Mouse (Mus musculus): Measurements from ENCODE around the gene Lgmn. TPM values are rescaled to one million over a fixed set of nuclear protein-coding genes. Genes with fewer than 3 reads are reported as not detected.

Gene Lgmn
- polyA plus RNA-seq, 1 experiment from 2014 or later, result 108 TPM

GRCm38 (mm10) chr12:102372322-102372721 is 67.3 kb downstream of the Lgmn start:
- Histone ChIP-seq H3K27ac (ENCODE audit: low read depth, low read length) (no peak overlapping the region), H3K9ac (ENCODE audit: low read depth, low read length) (no peak overlapping the region), H3K4me1 (ENCODE audit: control insufficient read depth, insufficient read depth, low read length) (peaks cover 16% of the 10 kb centered on the region), H3K4me3 (ENCODE audit: low read depth, low read length) (no peak overlapping the region), H3K9me3 (replicated peaks; ENCODE audit: control insufficient read depth, low read length) (no peaks in the 10 kb centered on the region), H3K4me2 (no peak overlapping the region), H3K27me3 (ENCODE audit: control insufficient read depth, insufficient read depth, low read length) (no peaks in the 10 kb centered on the region), H3K36me3 (ENCODE audit: control insufficient read depth, insufficient read depth, low read length) (0 out of 2 replicates have a peak, but pooled peaks cover 2% of the 10 kb centered on the region)
- no peak for ATAC-seq (replicated peaks; ENCODE audit: insufficient number of reproducible peaks, low FRiP score, low TSS enrichment)
- WGBS (ENCODE audit: insufficient replicate concordance), result 73% methylated on average over 3 of the region's 3 CpGs

- Histone ChIP-seq H3K36me3 (ENCODE audit: control insufficient read depth, insufficient read depth, low read length) (0 out of 2 replicates have a peak, but pooled peaks cover 2% of the 10 kb centered on the region), H3K4me2 (no peak overlapping the region), H3K27ac (ENCODE audit: low read depth, low read length) (no peak overlapping the region), H3K9me3 (replicated peaks; ENCODE audit: control insufficient read depth, low read length) (no peaks in the 10 kb centered on the region), H3K27me3 (ENCODE audit: control insufficient read depth, insufficient read depth, low read length) (no peaks in the 10 kb centered on the region), H3K4me3 (ENCODE audit: low read depth, low read length) (no peak overlapping the region), H3K4me1 (ENCODE audit: control insufficient read depth, insufficient read depth, low read length) (peaks cover 16% of the 10 kb centered on the region), H3K9ac (ENCODE audit: low read depth, low read length) (no peak overlapping the region)
- ATAC-seq (replicated peaks; ENCODE audit: insufficient number of reproducible peaks, low FRiP score, low TSS enrichment), result no peak
- WGBS (ENCODE audit: insufficient replicate concordance), result 76% methylated on average over 4 of the region's 4 CpGs
Measured at GRCm38 (mm10) chr12:102370931-102371500, 68.6 kb downstream of the Lgmn start.

DNA sequence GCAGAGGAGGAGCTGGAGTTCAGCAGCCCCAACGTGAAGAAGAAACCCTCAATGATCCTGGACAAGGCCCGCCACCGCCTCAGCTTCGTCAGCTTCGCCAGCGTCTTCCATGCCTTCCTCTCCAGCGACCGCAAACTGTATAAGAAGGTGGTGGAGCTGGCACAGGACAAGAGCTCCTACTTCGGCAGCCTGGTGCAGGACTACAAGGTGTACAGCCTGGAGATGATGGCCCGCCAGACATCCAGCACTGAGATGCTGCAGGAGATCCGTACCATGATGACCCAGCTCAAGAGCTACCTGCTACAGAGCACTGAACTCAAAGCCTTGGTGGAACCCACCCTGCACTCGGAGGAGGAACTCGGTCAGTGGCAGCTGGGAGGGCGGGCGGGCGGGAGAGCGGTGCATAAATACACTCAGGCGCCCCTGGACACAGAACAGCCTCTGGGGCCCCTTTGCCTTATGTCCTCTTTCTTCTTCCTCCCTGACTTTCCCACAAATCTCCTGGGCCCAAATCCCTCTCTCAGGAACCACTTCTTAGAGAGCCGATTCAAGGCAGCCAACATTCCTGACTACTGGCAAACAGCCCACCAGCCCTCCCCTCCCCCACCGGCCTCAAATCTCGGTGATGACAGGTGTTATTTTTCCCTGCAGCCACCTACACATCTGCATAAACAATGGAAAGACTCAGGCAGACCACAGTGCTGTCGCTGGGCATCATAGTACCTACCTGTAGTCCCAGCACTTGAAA is 70.0 kb downstream of the Lgmn start:
- no peak for ATAC-seq (replicated peaks; ENCODE audit: insufficient number of reproducible peaks, low FRiP score, low TSS enrichment)
- Histone ChIP-seq H3K4me2 (no peak overlapping the region), H3K36me3 (ENCODE audit: control insufficient read depth, insufficient read depth, low read length) (0 out of 2 replicates have a peak, but pooled peaks cover 2% of the 10 kb centered on the region), H3K4me1 (ENCODE audit: control insufficient read depth, insufficient read depth, low read length) (peaks cover 16% of the 10 kb centered on the region), H3K9me3 (replicated peaks; ENCODE audit: control insufficient read depth, low read length) (no peaks in the 10 kb centered on the region), H3K9ac (ENCODE audit: low read depth, low read length) (0 out of 2 replicates have a peak overlapping the region, but pooled peaks have one; percentile 16), H3K4me3 (ENCODE audit: low read depth, low read length) (no peak overlapping the region), H3K27ac (ENCODE audit: low read depth, low read length) (no peak overlapping the region), H3K27me3 (ENCODE audit: control insufficient read depth, insufficient read depth, low read length) (no peaks in the 10 kb centered on the region)
- 68% methylated on average over 22 of the region's 22 CpGs for WGBS (ENCODE audit: insufficient replicate concordance)

GRCm38 (mm10) chr12:102368556-102368955 is 71.1 kb downstream of the Lgmn start:
- WGBS (ENCODE audit: insufficient replicate concordance), result 82% methylated on average over 14 of the region's 14 CpGs
- no peak for ATAC-seq (replicated peaks; ENCODE audit: insufficient number of reproducible peaks, low FRiP score, low TSS enrichment)

GRCm38 (mm10) chr12:102368066-102368465 is 71.5 kb downstream of the Lgmn start:
- 77% methylated on average over 7 of the region's 7 CpGs for WGBS (ENCODE audit: insufficient replicate concordance)
- Histone ChIP-seq H3K36me3 (ENCODE audit: control insufficient read depth, insufficient read depth, low read length) (no peaks in the 10 kb centered on the region), H3K9ac (ENCODE audit: low read depth, low read length) (no peak overlapping the region)

More at GRCm38 (mm10) chr12:102368556-102368955, 71.1 kb downstream of the Lgmn start:
- Histone ChIP-seq H3K4me3 (ENCODE audit: low read depth, low read length) (no peak overlapping the region), H3K9ac (ENCODE audit: low read depth, low read length) (no peak overlapping the region), H3K27me3 (ENCODE audit: control insufficient read depth, insufficient read depth, low read length) (no peaks in the 10 kb centered on the region), H3K4me1 (ENCODE audit: control insufficient read depth, insufficient read depth, low read length) (peaks cover 16% of the 10 kb centered on the region), H3K9me3 (replicated peaks; ENCODE audit: control insufficient read depth, low read length) (no peaks in the 10 kb centered on the region), H3K4me2 (no peak overlapping the region), H3K27ac (ENCODE audit: low read depth, low read length) (no peak overlapping the region), H3K36me3 (ENCODE audit: control insufficient read depth, insufficient read depth, low read length) (no peaks in the 10 kb centered on the region)

DNA sequence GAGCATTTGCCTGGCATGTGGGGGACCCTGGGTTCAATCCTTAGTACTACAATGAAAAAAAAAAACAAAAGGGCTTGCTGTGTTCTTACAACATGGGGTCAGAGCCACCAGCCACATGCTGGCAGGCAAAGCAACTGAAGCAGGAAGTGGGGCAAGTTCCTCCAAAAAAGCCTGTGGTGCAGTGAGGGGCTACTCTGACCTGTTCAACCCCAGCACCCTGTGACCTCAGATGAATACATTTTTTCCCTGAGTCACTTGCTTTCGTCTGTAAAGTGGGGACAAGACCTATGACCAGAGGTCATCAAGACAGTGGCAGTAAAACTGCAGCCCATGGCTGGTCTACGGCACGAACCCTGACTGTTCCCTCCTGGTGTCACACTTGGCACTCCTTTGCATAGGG is 72.5 kb downstream of the Lgmn start:
- H3K4me2 ChIP-seq, result no peak overlapping the region
- H3K27ac ChIP-seq (ENCODE audit: low read depth, low read length), result no peak overlapping the region
- H3K27me3 ChIP-seq (ENCODE audit: control insufficient read depth, insufficient read depth, low read length), result no peaks in the 10 kb centered on the region
- 71% methylated on average over 3 of the region's 3 CpGs for WGBS (ENCODE audit: insufficient replicate concordance)
- no peaks in the 10 kb centered on the region for H3K36me3 ChIP-seq (ENCODE audit: control insufficient read depth, insufficient read depth, low read length)
- H3K9ac ChIP-seq (ENCODE audit: low read depth, low read length), result no peak overlapping the region
- H3K4me1 ChIP-seq (ENCODE audit: control insufficient read depth, insufficient read depth, low read length), result peaks cover 16% of the 10 kb centered on the region
- H3K9me3 ChIP-seq (replicated peaks; ENCODE audit: control insufficient read depth, low read length), result no peaks in the 10 kb centered on the region
- ATAC-seq (replicated peaks; ENCODE audit: insufficient number of reproducible peaks, low FRiP score, low TSS enrichment), result no peak
- H3K4me3 ChIP-seq (ENCODE audit: low read depth, low read length), result no peak overlapping the region

More at GRCm38 (mm10) chr12:102368066-102368465, 71.5 kb downstream of the Lgmn start:
- Histone ChIP-seq H3K4me1 (ENCODE audit: control insufficient read depth, insufficient read depth, low read length) (peaks cover 16% of the 10 kb centered on the region), H3K4me2 (no peak overlapping the region), H3K9me3 (replicated peaks; ENCODE audit: control insufficient read depth, low read length) (no peaks in the 10 kb centered on the region), H3K27ac (ENCODE audit: low read depth, low read length) (no peak overlapping the region), H3K4me3 (ENCODE audit: low read depth, low read length) (no peak overlapping the region), H3K27me3 (ENCODE audit: control insufficient read depth, insufficient read depth, low read length) (no peaks in the 10 kb centered on the region)
- no peak for ATAC-seq (replicated peaks; ENCODE audit: insufficient number of reproducible peaks, low FRiP score, low TSS enrichment)

GRCm38 (mm10) chr12:102366126-102366816 is 73.3 kb downstream of the Lgmn start:
- no peaks in the 10 kb centered on the region for H3K36me3 ChIP-seq (ENCODE audit: control insufficient read depth, insufficient read depth, low read length)
- no peaks in the 10 kb centered on the region for H3K9me3 ChIP-seq (replicated peaks; ENCODE audit: control insufficient read depth, low read length)
- no peaks in the 10 kb centered on the region for H3K27me3 ChIP-seq (ENCODE audit: control insufficient read depth, insufficient read depth, low read length)
- H3K4me1 ChIP-seq (ENCODE audit: control insufficient read depth, insufficient read depth, low read length), result peaks cover 16% of the 10 kb centered on the region
- no peak overlapping the region for H3K4me3 ChIP-seq (ENCODE audit: low read depth, low read length)
- H3K9ac ChIP-seq (ENCODE audit: low read depth, low read length), result no peak overlapping the region
- WGBS (ENCODE audit: insufficient replicate concordance), result 86% methylated on average over 9 of the region's 9 CpGs
- no peak overlapping the region for H3K4me2 ChIP-seq
- no peak for ATAC-seq (replicated peaks; ENCODE audit: insufficient number of reproducible peaks, low FRiP score, low TSS enrichment)
- H3K27ac ChIP-seq (ENCODE audit: low read depth, low read length), result no peak overlapping the region

DNA sequence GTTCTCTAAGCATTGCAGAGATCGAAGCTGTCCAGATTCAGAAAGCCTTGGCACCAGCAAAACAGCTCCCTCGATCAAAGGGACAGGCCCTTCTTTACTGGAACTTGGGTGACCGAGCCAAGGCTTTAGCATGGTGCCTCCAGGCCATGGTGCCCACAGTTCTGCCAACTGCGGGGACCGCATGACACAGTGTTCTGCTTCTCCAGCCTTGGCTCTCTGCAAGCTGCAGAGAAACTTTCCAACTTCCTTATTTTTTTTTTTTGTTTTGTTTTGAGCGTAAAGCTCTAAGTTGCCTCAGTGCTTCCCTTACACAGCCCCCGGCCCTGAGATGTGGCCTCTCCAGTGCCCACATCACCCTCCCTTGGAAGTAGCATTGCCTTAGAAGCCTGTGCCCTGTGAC is 74.6 kb downstream of the Lgmn start:
- H3K9ac ChIP-seq (ENCODE audit: low read depth, low read length), result no peak overlapping the region
- no peaks in the 10 kb centered on the region; the same call in 1 of the 2 replicates for H3K36me3 ChIP-seq (ENCODE audit: control insufficient read depth, insufficient read depth, low read length)
- no peak overlapping the region for H3K4me3 ChIP-seq (ENCODE audit: low read depth, low read length)
- H3K27ac ChIP-seq (ENCODE audit: low read depth, low read length), result no peak overlapping the region
- WGBS (ENCODE audit: insufficient replicate concordance), result 90% methylated on average over 7 of the region's 7 CpGs
- H3K27me3 ChIP-seq (ENCODE audit: control insufficient read depth, insufficient read depth, low read length), result no peaks in the 10 kb centered on the region
- H3K4me2 ChIP-seq, result no peak overlapping the region
- ATAC-seq (replicated peaks; ENCODE audit: insufficient number of reproducible peaks, low FRiP score, low TSS enrichment), result no peak
- H3K9me3 ChIP-seq (replicated peaks; ENCODE audit: control insufficient read depth, low read length), result no peaks in the 10 kb centered on the region
- H3K4me1 ChIP-seq (ENCODE audit: control insufficient read depth, insufficient read depth, low read length), result peaks cover 16% of the 10 kb centered on the region
